Mouse (Mus musculus): ENCODE results near the gene Olfr1298.

Gene Olfr1298

DNA sequence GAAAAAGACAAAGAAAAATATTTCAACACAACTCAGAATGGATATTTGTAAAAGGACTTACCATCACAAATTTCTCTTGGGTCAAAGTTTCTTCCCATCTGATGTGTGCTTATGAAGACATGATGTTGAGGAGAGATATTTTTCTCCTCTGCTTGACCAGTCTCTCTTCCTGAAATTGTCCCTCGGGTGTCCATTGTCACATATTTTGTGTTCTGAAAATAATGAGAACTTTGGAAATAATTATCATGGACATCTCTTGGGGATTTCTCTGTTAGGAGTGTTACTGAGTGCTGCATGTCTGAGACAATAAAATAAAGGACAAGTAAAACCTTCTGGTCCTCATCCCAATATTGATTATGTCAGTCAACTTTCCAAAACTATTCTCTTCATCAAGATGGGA lies at the start of gene Olfr1298:
Olfr1298 (minus strand) TSS at position 101 of the 400 bp plus-strand sequence.
- no peak for DNase-seq (ENCODE audit: low read depth, low spot score)

DNA sequence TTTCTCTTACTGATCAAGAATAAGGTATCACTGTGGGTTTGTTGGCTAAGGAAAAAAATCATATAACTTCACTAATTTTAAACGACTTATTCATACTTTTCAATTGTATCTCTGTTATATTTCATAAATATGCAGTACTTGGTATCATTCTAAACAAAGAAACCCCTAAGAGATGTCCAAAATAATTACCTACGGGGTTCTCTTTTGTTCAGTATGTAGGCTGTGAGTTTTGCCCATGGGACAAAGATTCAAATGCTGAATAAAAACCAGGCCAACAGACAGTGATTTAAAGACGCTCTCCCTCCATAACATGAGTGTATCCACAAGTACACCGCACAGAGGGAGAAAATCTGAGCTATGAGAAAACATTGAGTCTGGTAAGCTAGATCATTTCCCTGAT lies 12.1 kb upstream of the Olfr1298 start, which contains the start of gene Olfr1299:
Olfr1299 (plus strand) TSS at position 301 of the 400 bp plus-strand sequence.
- DNase-seq (ENCODE audit: low read depth, low spot score), result no peak

DNA sequence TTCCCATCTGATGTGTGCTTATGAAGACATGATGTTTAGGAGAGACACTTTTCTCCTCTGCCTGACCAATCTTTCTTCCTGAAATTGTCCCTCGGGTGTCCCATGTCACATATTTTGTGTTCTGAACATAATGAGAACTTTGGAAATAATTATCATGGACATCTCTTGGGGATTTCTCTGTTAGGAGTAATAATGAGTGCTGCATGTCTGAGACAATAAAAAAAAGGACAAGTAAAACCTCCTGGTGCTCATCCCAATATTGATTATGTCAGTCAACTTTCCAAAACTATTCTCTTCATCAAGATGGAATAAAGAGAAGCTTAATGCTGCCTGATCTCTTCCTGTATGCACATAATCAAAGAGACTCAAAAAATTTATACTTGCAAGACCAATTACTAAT lies 22.6 kb downstream of the Olfr1298 start, which contains the start of gene Olfr1297:
Olfr1297 (minus strand) TSS at position 101 of the 400 bp plus-strand sequence.
- no peak for DNase-seq (ENCODE audit: low read depth, low spot score)
